Mouse (Mus musculus) ovary, postnatal 14 days (tissue): ENCODE results near the gene Skint7.
"Not testable (repeated sequence)": the region's sequence is repeated elsewhere in the genome, so short reads cannot be mapped to it uniquely, and the experiment has no call there.

Source experiments
- DNase-seq: peaks from one replicate; pipeline ENCODE4 v3.0.0; 2022; ENCODE audit warnings: low spot score

The Skint7 gene

GRCm38 (mm10) chr4:111972623-111973022, at the start of gene Skint7:
Gene Skint7 (plus strand): TSS chr4:111972923.
- DNase-seq, result no peak

GRCm38 (mm10) chr4:111961309-111961708, 11.4 kb upstream of the Skint7 start:
- DNase-seq, result no peak

GRCm38 (mm10) chr4:111963241-111963640, 9.5 kb upstream of the Skint7 start:
- DNase-seq, result not testable (repeated sequence)

GRCm38 (mm10) chr4:111963669-111964068, 9.1 kb upstream of the Skint7 start:
- no peak for DNase-seq

GRCm38 (mm10) chr4:112005969-112006368, 33.2 kb downstream of the Skint7 start, which contains the start of gene Skint1:
Gene Skint1 (plus strand): TSS chr4:112006269.
- DNase-seq, result no peak
